Mouse (Mus musculus) neural tube, embryonic 11.5 days (tissue): ENCODE measurements at regions not wholly inside any gene's neighbourhood (a gene's known extent, or its start where the extent isn't known, plus 50 kb on each side); places are given as distances from the start of the nearest gene placed in this dataset.

Experiments
- ATAC-seq: fragments of 200-750 bp; cut with Nextera tagmentation; 2 replicates; pipeline ENCODE4 v1.8.0; 2017; ENCODE audit warnings: moderate number of reproducible peaks, mild to moderate bottlenecking, moderate TSS enrichment, moderate library complexity; ENCODE audit not compliant: insufficient read depth, low FRiP score, low TSS enrichment
- DNase-seq: peaks from one replicate; pipeline ENCODE4 v3.0.0-alpha.2; 2015; ENCODE audit warnings: low spot score
- H3K27ac ChIP-seq: fragments of 300-500 bp; sonication (generic); 2 replicates; pipeline ENCODE4 v1.5.1; 2014; ENCODE audit warnings: low read depth, mild to moderate bottlenecking, low read length
- H3K27me3 ChIP-seq: fragments of 300-500 bp; sonication (generic); 2 replicates; pipeline ENCODE4 v1.6.1; 2014; ENCODE audit warnings: mild to moderate bottlenecking, low read length, mixed read lengths; ENCODE audit not compliant: control insufficient read depth, insufficient read depth
- H3K36me3 ChIP-seq: fragments of 300-500 bp; sonication (generic); 2 replicates; pipeline ENCODE4 v1.6.1; 2014; ENCODE audit warnings: mild to moderate bottlenecking, low read length, moderate library complexity, mixed read lengths; ENCODE audit not compliant: control insufficient read depth, insufficient read depth
- H3K4me1 ChIP-seq: fragments of 300-500 bp; sonication (generic); 2 replicates; pipeline ENCODE4 v1.6.1; 2014; ENCODE audit warnings: low read length, mixed read lengths; ENCODE audit not compliant: control insufficient read depth, insufficient read depth
- H3K4me2 ChIP-seq: fragments of 300-500 bp; sonication (generic); 2 replicates; pipeline ENCODE4 v1.6.1; 2014; ENCODE audit warnings: low read depth, mild to moderate bottlenecking, moderate library complexity
- H3K4me3 ChIP-seq: fragments of 300-500 bp; sonication (generic); 2 replicates; pipeline ENCODE4 v1.5.1; 2014; ENCODE audit warnings: low read depth, low read length
- H3K9ac ChIP-seq: fragments of 300-500 bp; sonication (generic); 2 replicates; pipeline ENCODE4 v1.6.1; 2014; ENCODE audit warnings: mild to moderate bottlenecking, low read length
- H3K9me3 ChIP-seq: fragments of 300-500 bp; sonication (generic); 2 replicates; pipeline ENCODE4 v1.6.1; 2016; ENCODE audit warnings: low read length; ENCODE audit not compliant: control insufficient read depth
- WGBS: fragments of 180-500 bp; shearing (Covaris S2); extraction: QIAGEN DNeasy Blood & Tissue Kit; methylation state at CpG from one replicate; pipeline ENCODE4 v1.1.7; 2014; 5-methylcytosine and 5-hydroxymethylcytosine counted together

- no peak overlapping the region for H3K4me2 ChIP-seq
- H3K4me3 ChIP-seq, result no peak overlapping the region
- no peak overlapping the region for H3K27ac ChIP-seq
- H3K27me3 ChIP-seq, result no peaks in the 10 kb centered on the region
- no peak overlapping the region for H3K9ac ChIP-seq
- DNase-seq (peak; percentile 15), ATAC-seq (peak; percentile 73)
- H3K36me3 ChIP-seq, result no peaks in the 10 kb centered on the region
- H3K4me1 ChIP-seq, result no peaks in the 10 kb centered on the region
- H3K9me3 ChIP-seq, result no peaks in the 10 kb centered on the region
These were observed 874.1 kb upstream of the Gje1 start for GRCm38 (mm10) chr10:15592161-15592560.

DNA sequence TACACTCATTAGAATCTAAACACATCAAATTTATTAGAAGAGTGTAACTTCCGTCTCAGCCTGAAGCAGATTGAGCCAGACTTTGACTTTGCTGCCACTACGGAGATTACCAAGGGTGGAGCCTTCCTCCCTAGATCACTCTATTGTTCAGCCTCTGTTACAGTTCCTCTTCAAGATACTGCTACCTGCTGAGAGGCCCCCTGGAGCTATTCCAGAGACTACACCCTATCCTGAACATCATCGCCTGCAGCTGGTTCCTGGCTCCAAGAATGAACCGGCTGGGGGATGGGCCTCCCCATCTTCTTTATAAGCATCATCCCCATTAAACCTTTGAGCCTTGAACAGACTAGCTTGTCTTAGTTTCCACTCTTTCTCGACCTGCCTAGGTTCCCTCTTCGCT, 868.1 kb upstream of the Gje1 start:
- ATAC-seq, result no peak
- no peak overlapping the region for H3K27ac ChIP-seq
- no peak overlapping the region for H3K9ac ChIP-seq
- no peak for DNase-seq
- H3K4me1 ChIP-seq, result no peaks in the 10 kb centered on the region
- 76% methylated on average over 6 of the region's 6 CpGs for WGBS
- H3K4me2 ChIP-seq, result no peak overlapping the region
- no peaks in the 10 kb centered on the region for H3K36me3 ChIP-seq
- no peak overlapping the region for H3K4me3 ChIP-seq
- H3K9me3 ChIP-seq, result no peaks in the 10 kb centered on the region
- no peaks in the 10 kb centered on the region for H3K27me3 ChIP-seq

DNA sequence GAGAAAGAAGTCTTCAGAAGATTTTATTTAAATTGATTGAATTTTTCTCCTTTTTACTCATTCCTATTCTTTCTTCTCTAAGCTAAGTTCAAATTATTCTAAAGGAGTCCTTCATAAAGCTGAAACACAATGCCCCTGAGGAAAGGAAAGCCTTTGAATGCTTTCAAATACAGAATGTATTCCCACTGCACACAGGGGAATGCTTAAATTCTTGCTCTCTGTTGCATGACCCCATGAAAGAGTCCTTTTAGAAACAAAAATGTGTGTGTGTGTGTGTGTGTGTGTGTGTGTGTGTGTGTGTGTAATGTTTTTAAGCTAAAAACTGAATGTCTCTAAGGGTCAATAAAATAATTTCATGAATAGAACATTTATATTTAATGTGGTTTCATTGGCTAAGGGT, 846.1 kb upstream of the Gje1 start:
- no peak overlapping the region for H3K4me3 ChIP-seq
- H3K27ac ChIP-seq, result no peak overlapping the region
- no peaks in the 10 kb centered on the region for H3K9me3 ChIP-seq
- H3K27me3 ChIP-seq, result no peaks in the 10 kb centered on the region
- no peaks in the 10 kb centered on the region for H3K36me3 ChIP-seq
- no peak for ATAC-seq
- H3K9ac ChIP-seq, result no peak overlapping the region
- no peak for DNase-seq
- H3K4me2 ChIP-seq, result no peak overlapping the region
- H3K4me1 ChIP-seq, result no peaks in the 10 kb centered on the region

GRCm38 (mm10) chr10:15553407-15554064, 835.5 kb upstream of the Gje1 start:
- DNase-seq, result peak; percentile 20
- H3K27ac ChIP-seq, result no peak overlapping the region
- no peaks in the 10 kb centered on the region for H3K4me1 ChIP-seq
- ATAC-seq, result no peak
- no peaks in the 10 kb centered on the region for H3K27me3 ChIP-seq
- H3K4me3 ChIP-seq, result no peak overlapping the region
- no peaks in the 10 kb centered on the region for H3K36me3 ChIP-seq
- H3K9ac ChIP-seq, result no peak overlapping the region
- H3K4me2 ChIP-seq, result no peak overlapping the region
- WGBS, result 46% methylated on average over 3 of the region's 3 CpGs
- H3K9me3 ChIP-seq, result no peaks in the 10 kb centered on the region

- no peak for ATAC-seq
These were observed 823.9 kb upstream of the Gje1 start for GRCm38 (mm10) chr10:15541797-15542350.

DNA sequence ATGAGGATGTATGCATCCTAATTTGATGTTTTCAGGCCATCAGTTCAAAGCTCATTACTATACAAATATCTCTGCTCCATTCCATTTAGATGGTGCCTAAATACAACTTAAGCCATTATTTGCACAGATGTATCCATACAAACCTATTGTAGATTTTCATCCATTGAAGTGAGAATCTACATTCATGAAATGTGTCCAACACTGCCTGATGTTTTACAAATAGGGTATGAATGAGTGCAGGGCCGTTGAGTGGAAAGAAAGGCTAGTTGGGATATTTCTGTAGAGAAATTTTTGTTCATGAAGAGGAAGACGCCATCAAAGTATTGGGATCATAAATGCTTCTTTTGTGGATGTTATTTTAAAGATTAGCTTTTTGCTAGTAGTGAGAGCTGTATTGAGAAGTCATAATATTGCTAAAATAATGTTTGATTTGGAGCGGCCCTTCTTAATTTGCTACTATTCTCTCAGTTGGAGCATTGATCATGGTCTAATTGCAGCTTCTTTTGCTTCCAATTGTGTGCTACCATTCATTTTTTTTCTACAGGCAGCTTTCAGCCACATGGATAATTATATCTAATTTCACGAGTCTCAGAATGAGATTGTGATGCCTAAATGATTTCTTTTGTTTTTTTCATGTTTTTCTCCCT, 822.9 kb upstream of the Gje1 start:
- DNase-seq, result no peak
- Histone ChIP-seq H3K27ac (no peak overlapping the region), H3K4me2 (no peak overlapping the region), H3K4me1 (no peaks in the 10 kb centered on the region), H3K9me3 (no peaks in the 10 kb centered on the region), H3K36me3 (no peaks in the 10 kb centered on the region), H3K9ac (no peak overlapping the region), H3K4me3 (no peak overlapping the region), H3K27me3 (no peaks in the 10 kb centered on the region)
- ATAC-seq, result no peak
- WGBS, result 86% methylated on average over 4 of the region's 4 CpGs

More at GRCm38 (mm10) chr10:15541797-15542350, 823.9 kb upstream of the Gje1 start:
- H3K27me3 ChIP-seq, result no peaks in the 10 kb centered on the region
- no peak overlapping the region for H3K9ac ChIP-seq
- no peak overlapping the region for H3K4me3 ChIP-seq
- H3K4me2 ChIP-seq, result no peak overlapping the region
- H3K27ac ChIP-seq, result no peak overlapping the region
- H3K9me3 ChIP-seq, result no peaks in the 10 kb centered on the region
- no peaks in the 10 kb centered on the region for H3K4me1 ChIP-seq
- no peaks in the 10 kb centered on the region for H3K36me3 ChIP-seq
- no peak for DNase-seq
- 59% methylated on average over 2 of the region's 2 CpGs for WGBS

- ATAC-seq, result no peak
- Histone ChIP-seq H3K9me3 (no peaks in the 10 kb centered on the region), H3K4me1 (no peaks in the 10 kb centered on the region), H3K4me3 (no peak overlapping the region), H3K36me3 (no peaks in the 10 kb centered on the region), H3K9ac (no peak overlapping the region), H3K27ac (no peak overlapping the region), H3K27me3 (no peaks in the 10 kb centered on the region), H3K4me2 (no peak overlapping the region)
- 90% methylated on average over 2 of the region's 2 CpGs for WGBS
- no peak for DNase-seq
These were observed 818.0 kb upstream of the Gje1 start for GRCm38 (mm10) chr10:15536053-15536452.

DNA sequence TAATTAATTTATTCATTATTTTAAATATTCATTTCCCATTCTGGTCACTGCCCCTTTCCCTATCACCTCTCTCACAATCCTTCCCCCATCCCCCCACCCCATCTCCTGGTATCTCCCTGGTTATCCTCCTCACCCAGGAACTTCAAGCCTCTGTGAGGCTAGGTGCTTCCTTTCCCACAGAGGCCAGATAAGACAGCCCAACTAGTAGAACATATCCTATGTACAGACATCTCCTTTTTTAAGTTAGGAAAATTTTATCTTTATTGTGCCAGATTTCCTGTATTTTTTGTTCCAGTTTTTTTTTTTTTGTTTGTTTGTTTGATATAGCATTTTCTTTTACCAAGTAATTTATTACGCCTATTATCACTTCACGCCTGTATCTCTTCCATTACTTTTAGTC, 769.4 kb upstream of the Gje1 start:
- H3K27me3 ChIP-seq, result no peaks in the 10 kb centered on the region
- DNase-seq, result no peak
- no peak overlapping the region for H3K9ac ChIP-seq
- H3K36me3 ChIP-seq, result no peaks in the 10 kb centered on the region
- no peak for ATAC-seq
- H3K4me2 ChIP-seq, result no peak overlapping the region
- H3K9me3 ChIP-seq, result no peaks in the 10 kb centered on the region
- WGBS, result 79% methylated on average over 2 of the region's 2 CpGs
- no peaks in the 10 kb centered on the region for H3K4me1 ChIP-seq
- no peak overlapping the region for H3K27ac ChIP-seq
- H3K4me3 ChIP-seq, result no peak overlapping the region

DNA sequence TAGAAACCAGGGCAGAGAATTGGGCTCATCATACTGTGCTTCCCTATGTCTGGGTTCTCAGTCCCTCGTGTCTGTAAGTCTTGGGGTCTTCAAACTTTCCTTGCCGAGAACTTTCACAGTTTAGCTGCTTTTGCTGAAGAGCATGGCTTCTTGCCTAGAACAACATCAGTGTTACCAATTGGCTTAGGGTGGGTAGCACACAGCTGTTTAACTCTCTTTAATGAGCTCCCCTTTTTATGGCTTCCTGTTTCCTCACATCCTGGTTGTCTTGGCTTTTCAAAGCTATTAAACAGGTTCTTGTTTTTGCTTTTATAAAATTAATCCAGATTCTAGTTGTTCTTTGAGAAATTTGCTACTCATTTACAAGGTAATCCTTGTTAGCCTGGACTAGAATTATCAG, 725.3 kb upstream of the Gje1 start:
- Histone ChIP-seq H3K4me1 (no peaks in the 10 kb centered on the region), H3K4me3 (no peak overlapping the region), H3K9ac (no peak overlapping the region), H3K36me3 (no peaks in the 10 kb centered on the region), H3K4me2 (no peak overlapping the region), H3K9me3 (no peaks in the 10 kb centered on the region), H3K27ac (no peak overlapping the region), H3K27me3 (no peaks in the 10 kb centered on the region)
- no peak for ATAC-seq
- 93% methylated on average over 2 of the region's 2 CpGs for WGBS
- DNase-seq, result no peak
